Mouse (Mus musculus) adrenal gland, postnatal 14 days (tissue): Measurements from ENCODE around the gene Ccdc189. TPM values are rescaled to one million over a fixed set of nuclear protein-coding genes. Genes with fewer than 3 reads are reported as not detected.
"Not testable (repeated sequence)": the region's sequence is repeated elsewhere in the genome, so short reads cannot be mapped to it uniquely, and the experiment has no call there.

Experiments used
- DNase-seq: peaks from one replicate; pipeline ENCODE4 v3.0.0; 2021; ENCODE audit warnings: mixed read lengths
- long read RNA-seq, 2 experiments: library from polyadenylated mRNA; stranded (forward); transcript quantifications; one replicate each; pipeline ENCODE4 v2.0.0; 2021
- total RNA-seq: library from RNA; stranded (reverse); gene quantifications from 2 replicates; pipeline ENCODE4 v1.2.3, GENCODE M21; 2021

The Ccdc189 gene
- total RNA-seq: 7.5 and 10.7 TPM in 2 replicates
- long read RNA-seq, experiment 1, transcript Ccdc189-201 (9 exons, 2,536 nt): major isoform, 7 of 8 reads
- long read RNA-seq, experiment 1, partial matches to known transcripts: 0 of 8 reads
- long read RNA-seq, experiment 1, other reads (novel, unspliced or antisense): 1 of 8 reads
- long read RNA-seq, experiment 2, transcript Ccdc189-201 (9 exons, 2,536 nt): major isoform, 6 of 8 reads
- long read RNA-seq, experiment 2, partial matches to known transcripts: 0 of 8 reads
- long read RNA-seq, experiment 2, other reads (novel, unspliced or antisense): 2 of 8 reads

DNA sequence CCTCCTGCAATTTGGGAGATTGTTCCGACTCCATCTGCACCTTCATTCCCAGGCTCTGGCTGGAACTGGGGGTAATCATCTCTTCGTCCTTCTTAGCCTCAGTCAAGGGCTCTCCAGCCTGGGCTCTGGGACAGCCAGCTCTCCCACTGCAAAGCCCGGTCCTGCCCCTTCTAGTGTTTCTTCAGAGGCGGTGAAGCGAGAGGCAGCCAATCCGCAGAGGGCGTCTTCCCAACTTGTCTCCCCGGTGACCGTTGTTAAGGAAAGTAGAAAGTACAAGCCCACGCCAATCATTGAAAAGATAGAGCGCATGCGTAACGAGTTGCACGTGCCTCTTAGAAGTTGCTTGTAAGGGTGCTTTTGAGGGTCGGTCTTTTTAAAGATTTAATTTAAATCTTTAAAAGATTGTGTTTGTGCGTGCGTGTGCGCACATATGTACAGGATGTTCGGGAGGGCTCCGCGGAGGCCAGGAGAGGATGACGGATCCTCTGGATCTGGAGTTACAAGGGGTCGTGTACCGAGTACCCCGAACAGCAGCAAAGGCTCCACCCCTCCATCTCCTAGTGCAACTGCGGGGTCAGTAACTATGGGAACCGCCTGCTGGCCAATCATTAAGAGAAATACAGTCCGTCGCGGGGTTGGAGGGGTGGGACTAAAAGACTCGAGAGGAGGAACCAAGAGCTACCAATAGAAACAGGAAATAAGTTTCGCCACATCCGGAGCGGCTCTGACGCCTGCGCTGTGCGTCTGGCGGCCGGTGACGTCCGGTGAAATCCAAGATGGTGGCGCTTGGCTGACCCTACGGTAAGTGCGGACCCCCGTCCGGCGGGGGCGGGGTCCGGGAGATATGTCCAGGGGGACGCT is at the start of gene Ccdc189, which contains the start of gene Rnf40:
Gene Ccdc189 (minus strand): TSS at position 585 of the 861 bp plus-strand sequence.
Gene Rnf40 (plus strand): TSS at position 757 of the 861 bp plus-strand sequence.
- DNase-seq: peak; percentile 97

DNA sequence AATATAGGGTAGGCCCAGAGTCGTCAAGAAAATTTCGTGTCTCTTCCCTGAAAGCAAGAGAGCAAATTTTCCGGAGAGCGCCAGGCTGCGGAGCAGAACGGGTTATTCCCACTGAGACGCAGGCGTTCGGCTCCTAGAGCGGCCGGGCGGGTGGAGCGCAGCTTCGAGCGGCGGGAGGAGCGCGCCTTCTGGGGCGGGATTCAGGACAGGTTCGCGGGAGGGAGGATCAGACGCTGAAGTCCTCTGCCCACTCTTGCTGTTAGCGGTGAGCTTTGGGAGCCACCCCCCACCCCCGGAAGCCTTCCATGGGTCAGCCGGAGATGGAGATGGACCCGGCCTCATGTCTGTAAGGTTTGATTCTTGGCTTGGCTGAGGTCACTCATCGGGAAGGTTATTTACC is 48.6 kb upstream of the Ccdc189 start:
- peak; percentile 93 for DNase-seq

DNA sequence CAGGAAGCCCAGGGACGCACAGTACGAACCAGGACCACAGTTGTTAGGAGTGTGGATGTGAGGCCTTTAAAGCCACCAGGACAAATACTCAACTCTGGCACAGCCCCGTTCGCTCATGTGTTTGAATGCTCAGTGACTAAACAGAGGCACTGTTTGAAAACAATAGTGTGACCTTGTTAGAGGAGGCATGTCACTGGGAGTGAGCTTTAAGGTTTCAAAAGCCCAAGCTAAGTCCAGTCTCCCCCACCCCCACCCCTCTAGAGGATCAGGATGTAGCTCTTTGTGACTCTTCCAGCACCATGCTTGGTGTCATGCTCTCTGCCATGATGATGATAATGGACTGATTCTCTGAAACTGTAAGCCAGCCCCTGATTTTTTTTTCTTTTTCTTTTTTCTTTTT is 43.0 kb upstream of the Ccdc189 start:
- DNase-seq: no peak

DNA sequence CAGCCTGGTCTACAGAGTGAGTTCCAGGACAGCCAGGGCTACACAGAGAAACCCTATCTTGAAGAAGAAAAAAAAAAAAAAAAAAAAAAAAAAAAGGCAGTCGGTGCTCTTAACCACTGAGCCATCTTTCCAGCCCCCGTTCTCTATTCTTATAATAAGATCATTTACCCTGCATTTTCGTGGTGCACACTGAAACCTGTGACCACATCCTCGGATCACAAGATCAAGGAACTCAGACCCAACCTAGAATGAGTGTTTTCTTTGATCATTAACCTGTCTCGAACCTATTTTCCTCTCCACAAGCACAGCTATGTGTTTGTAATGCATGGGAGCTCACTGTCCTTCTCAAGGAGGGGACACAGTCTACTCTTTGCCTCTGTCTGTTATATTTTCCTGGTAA is 40.3 kb upstream of the Ccdc189 start:
- no peak for DNase-seq

DNA sequence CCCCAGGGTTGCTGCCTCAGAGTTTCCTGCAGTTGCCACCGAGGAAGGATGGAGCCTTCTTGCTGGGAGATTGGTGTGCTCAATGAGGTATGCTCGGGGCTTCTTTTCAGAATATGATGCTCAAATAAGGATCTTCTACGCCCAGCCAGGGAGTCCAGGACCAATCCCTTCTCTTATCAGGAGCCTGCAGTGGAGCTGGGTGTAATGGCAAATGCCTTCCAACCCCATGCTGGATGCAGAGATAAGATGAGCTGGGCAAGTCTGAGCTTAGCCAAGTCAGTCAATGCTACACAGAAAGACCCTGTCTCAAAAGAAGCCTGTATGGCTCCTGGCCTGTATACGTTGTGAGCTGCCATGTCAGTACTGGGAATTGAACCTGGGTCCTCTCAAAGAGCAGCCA is 38.1 kb upstream of the Ccdc189 start:
- DNase-seq: no peak

DNA sequence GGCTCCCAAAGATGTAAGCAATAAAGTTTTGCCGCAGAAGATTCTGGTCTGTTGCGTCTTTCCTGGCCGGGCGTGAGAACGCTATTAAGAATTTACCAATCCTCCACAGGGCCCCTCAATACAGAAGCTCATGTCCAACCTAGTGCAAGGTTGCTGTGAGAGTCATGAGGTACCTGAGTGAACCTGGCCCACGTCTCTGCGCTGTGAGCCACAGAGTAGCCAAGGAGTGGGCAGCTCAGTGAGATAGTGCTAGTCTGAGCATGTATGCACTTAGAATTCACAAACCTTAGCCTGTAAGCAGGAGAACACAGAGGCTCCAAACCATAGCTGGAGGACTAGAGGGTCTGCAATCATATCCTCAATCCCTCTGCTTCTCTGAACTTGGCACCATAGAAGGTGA is 37.6 kb upstream of the Ccdc189 start:
- DNase-seq: no peak

DNA sequence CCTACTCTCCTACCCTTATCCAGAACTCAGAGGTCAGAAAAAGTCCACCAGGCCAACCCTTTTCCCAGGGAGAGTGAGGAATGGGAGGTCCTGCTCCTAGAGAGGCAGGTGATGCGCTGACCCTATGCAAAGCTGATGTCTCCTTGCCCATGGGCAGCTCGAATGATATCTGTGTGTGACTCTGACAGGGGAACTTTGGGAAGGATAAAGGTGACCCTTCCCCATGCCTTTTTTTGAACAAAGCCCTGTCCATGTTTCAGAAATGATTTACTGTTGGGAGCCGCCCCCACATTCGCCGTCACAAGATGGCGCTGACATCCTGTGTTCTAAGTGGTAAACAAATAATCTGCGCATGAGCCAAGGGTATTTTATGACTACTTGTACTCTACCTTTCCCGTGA is 30.0 kb upstream of the Ccdc189 start:
- not testable (repeated sequence) for DNase-seq

DNA sequence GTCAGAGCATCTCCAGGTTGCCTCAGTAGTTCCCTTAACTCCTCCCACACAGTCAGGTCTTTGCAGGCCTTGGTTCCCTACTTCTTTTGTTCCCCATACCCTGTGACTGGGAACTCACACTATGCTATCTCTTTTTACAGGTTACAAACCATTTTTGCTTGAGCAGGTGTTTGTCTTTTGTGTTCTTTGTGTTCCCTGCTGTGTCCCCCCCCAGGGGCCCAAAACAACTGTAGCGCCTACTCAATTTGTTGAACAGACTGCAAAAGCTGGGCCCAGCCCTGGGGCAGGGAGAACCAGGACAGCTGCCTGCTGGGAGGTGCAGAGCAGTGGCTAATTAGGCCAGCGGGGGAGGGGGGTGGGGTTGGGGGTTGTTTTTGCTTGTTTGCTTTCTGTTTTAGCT is 29.6 kb upstream of the Ccdc189 start:
- DNase-seq: no peak

DNA sequence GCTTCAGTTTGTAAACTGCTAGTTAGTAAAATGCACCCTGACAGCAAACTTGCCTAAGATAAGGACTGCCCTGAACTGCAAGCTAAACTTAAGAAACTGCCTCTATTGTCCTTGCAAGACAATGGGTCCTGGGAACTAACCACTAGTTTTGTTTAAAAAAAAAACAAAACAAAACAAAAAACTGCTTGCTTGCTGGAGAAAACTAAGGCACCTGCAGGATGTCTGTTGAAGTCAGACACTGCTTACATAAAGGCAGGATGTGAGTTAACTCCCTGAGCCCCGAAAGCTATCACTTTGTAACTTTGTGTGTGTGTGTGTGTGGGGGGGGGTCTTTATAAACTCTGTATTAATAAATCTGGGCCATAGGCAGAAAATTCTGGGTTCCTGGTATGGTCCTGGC is 28.5 kb upstream of the Ccdc189 start:
- DNase-seq: no peak

DNA sequence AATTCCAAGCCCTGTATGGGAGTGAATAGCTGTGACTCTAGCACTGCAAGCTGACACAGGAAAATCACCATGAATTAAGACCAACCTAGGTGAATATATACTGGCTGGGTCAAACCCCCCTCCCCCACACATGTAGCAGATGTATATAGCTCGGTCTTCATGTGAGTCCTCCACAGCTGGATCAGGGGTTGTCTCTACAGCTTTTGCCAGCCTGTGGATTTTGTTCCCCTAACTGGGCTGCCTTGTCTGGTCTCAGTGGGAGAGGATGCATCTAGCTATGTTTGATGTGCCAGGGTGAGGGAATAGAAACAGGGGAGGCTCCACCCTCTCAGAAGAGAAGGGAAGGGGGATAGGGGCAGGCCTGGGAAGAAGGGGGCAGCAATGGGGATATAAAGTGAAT is 27.9 kb upstream of the Ccdc189 start:
- DNase-seq: no peak

DNA sequence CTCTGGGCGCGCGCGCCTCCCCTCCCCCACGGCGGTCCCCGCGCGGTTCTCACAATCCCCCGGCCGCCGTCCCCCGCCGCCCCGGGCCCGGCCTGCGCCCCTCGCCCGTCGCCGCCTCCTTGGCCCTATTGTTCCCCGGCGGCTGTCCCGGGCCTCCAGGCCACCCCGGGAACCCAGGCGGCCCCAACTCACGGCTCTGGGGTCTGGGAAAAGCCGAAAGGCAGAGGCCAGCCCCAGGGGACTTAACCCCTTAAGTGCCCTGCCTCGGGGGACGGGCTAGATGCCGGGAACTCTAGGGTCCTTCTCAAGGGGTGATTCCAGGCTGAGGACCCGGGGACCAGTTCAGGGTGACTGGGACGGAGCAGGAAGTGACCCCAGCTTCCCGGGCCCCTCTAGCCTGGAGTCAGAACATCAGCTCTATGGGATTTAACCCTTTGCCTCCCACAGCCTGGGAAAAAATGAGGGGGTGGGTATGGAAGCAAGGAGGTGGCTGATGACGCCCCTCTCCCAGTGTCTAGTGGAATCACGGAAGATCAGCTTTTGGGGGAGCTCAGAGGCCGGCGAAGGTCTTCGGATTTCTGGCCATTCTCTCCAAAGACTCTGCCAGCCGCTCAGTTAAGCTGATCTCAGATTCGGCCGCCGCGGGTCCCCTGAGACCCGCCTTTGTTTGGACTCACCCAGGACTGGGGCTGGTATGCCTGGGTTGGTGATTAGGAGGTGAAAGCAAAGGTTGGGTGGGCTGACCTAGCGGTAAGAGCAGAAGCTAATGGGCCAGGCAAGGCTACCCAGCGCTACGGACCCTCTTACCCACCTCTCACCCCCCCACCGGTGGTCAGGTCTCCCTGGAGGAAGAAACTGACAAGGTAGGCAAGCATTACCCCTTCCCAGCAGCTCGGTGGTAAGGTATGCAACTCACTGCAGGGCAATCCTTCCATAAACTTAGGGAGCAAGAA is 26.8 kb upstream of the Ccdc189 start, which contains the start of gene Zfp629:
Gene Zfp629 (minus strand): TSS at position 907 of the 953 bp plus-strand sequence.
- peak; percentile 88 for DNase-seq

DNA sequence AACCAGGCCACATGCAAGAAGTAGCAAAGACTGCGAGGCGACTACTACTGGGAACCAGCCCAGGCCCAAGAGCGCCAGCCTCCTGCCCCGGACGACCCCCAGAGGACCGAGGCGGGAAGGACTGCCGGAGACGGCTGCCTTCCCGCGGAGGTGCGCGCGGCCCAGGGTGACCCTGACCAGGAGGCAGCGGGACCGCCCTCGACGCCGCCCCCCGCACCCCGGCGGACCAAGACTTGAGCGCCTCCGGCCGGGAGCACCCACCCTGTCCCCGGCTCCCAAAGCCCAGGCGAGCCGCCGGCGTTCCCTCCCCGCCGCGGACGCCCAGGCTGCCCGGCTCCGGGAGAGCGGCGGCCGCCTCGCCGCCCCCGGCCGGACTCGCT is 26.1 kb upstream of the Ccdc189 start:
- peak; percentile 89 for DNase-seq

DNA sequence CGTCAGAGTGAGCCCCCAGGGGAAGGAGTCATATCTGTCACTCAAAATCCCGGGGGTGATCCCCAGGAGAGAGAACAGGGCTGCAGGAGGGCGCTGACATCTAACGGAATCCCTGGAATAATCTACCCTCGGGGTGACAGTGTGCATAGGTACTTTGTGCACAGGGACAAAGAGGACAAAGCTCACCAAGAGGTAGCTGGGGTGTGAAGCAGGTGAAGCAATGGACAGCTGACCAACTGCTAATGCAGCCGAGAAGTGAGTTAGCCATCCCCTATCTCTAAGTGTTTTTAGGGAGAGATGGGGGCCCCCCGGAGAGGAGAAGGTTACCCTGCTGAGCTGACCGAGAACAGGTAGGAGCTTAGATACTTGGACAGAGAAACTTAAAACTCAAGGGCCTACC is 25.7 kb upstream of the Ccdc189 start:
- DNase-seq: no peak

DNA sequence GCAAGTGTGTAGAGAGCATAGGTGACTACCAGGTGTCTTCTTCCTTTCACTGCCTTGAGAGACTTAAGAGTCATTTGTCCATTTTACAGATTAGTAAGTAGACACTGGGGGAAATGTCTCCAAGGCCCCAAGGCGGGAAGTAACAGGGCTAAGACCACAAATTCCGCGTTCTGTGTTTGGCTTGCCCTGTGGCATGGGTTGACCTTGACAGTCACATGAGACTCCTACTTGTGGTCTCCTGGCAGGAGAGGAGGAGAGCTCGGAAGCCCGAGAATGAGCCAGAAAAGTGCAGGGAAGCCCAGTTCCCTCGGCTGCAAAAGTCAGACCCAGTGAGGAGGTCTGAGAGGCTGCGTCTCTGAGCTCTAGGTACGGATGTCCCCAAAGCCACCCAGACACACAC is 25.1 kb upstream of the Ccdc189 start:
- no peak for DNase-seq

DNA sequence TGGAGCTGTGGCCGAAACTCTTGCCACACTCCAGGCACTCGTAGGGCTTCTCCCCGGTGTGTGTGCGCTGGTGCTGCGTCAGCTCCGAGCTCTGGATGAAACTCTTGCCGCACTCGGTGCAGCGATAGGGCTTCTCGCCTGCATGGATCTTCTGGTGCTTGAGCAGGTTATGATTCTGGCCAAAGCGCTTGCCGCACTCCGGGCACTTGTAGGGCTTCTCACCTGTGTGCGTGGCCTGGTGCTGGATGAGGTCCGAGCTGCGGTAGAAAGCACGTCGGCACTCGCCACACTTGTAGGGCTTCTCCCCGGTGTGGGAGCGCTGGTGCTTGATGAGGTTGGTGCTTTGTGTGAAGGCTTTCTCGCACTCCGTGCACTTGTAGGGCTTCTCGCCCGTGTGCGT is 23.2 kb upstream of the Ccdc189 start:
- DNase-seq: no peak

DNA sequence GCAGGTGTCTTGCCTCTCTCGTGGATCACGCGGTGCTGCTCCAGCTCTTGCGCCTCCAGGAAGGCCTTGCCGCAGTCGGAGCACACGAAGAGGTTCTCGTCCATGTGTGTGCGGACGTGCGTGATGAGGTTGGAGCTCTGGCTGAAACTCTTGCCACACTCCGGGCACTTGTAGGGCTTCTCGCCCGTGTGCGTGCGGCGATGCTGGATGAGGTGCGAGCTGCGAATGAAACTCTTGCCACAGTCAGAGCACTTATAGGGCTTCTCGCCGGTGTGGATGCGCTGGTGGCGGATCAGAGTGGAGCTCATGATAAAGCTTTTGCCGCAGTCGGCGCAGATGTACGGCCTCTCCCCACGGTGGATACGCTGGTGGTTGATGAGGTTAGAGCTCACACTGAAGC is 22.6 kb upstream of the Ccdc189 start:
- DNase-seq: no peak

DNA sequence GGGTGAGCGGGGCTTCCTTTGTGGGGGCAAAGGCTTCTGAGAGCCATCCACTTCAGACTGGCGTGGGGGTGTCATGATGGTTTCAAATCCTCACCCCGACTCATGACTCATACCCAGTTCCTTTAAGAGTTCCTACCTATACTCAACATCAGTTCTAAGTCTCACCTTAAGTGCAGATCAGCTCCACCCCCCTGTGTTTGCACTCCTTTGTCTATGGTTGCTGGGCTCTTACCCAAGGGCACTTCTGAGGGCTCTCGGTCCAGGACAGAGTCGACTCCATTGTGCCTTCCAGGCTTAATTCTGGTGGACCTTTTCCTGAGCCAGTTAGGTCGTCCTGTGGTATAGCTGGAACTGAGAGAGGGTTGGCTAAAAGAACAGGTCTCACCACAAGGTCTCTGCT is 18.8 kb upstream of the Ccdc189 start:
- no peak for DNase-seq

DNA sequence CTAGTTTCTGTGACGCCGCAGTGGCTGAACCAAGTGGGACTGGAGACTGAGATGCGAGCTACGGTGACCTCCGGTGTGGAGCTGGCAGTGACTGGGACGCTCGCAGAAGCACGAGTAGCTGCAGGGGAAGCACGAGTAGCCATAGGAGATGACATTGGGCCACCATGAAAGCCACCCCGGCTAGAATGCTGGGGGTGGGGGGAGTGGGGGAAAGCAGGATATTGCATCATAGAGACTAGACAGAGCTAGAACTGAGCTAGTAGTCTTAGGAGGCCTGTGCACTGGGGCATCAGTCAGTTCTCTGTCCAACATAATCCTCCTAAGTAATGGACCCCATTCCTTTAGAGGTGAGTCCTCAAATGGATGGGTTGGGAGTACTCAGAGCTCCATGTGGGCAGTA is 15.9 kb upstream of the Ccdc189 start:
- no peak for DNase-seq

DNA sequence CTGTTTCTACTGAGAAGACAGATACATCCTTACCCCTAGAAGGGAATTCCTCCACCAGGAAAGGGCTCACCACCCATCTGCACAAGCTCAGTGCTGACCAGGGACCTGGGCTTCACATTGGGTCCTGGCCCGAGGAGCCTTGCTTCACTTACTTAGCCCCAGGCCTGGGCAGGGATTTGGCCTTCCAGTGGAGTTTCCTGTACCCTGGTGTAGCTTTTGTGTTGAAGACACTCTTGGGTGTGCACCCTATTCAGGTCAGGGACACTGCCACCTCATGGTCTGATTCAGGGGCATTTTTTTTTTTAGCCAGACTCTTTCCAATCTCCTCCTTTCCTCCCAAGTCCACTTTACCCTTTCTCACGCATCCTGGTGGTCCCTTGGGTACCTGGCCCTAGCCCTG is 14.5 kb upstream of the Ccdc189 start:
- DNase-seq: no peak

DNA sequence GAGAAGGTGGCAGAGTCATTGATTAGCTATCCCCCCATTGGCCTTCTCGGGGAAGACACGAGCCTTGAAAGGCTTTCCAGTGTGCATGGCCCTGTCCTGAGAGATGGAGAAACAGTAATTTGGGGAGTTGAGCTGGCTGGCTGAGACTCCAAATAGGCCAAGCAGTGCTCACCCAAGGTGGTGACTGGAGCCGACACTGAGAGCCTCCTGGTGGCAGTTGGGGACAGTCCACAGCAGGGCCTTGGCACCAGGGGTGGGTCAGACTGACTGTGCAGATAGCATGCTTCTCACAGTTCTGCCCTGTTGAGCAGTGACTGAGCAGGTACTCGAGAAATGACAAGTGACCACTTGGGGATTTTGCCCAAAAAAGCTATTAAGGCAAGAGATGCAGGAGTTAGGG is 13.3 kb upstream of the Ccdc189 start:
- no peak for DNase-seq

DNA sequence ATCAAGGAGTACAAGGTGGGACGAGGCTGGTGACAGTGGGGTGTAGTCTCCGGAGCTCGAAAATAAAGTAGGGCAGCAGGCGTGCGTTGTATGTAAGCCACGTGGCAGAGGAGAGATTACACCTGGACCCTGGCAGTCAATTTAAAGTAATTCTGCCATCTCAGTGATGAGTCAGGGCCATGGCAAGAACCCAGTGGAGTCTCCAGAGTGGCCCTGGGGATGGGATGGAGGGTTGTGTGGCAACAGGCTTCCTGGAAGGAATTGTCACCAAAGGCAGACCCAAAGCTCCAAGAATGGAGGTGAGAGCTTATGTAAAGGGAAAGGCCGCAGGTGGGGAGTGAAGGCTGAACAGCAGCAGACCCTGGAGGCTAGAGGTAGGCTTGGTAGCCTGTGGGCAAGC is 12.2 kb upstream of the Ccdc189 start:
- DNase-seq: no peak

DNA sequence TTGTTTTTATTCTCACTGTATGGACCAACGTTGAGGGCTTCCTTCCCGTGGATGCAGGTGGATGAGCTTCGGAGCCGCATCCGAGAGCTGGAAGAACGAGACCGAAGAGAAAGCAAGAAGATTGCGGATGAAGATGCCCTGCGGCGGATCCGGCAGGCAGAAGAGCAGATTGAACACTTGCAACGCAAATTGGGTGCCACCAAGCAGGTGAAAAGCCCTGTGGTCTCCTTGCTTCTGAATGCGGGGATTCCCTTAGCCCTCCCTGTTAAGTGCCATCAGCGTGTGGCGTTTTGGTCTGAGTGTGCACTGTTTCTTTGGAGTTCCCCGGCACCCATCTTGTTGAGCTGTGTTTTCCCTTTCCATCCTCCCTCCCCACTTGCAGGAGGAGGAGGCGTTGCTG is 8.4 kb upstream of the Ccdc189 start:
- no peak for DNase-seq

DNA sequence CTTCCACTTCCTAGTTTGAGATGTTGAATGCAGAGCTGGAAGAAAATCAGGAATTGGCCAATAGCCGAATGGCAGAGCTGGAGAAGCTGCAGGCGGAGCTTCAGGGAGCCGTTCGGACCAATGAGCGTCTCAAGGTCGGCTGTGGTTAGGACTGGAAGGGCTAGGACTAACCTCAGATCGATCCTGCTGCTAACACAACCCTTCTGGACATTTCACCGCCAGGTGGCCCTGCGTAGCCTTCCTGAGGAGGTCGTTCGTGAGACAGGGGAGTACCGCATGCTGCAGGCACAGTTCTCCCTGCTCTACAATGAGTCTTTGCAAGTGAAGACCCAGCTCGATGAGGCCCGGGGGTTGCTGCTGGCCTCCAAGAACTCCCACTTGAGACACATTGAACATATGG is 4.2 kb upstream of the Ccdc189 start:
- DNase-seq: no peak
